Mouse (Mus musculus): ENCODE data around the gene Cd3e. TPM values are rescaled to one million over a fixed set of nuclear protein-coding genes. Genes with fewer than 3 reads are reported as not detected.

Gene Cd3e
- polyA plus RNA-seq, 1 experiment from 2014 or later, result not detected

GRCm38 (mm10) chr9:45008342-45008741 is 1.1 kb downstream of the Cd3e start:
- Histone ChIP-seq H3K9me3 (replicated peaks; ENCODE audit: control insufficient read depth, low read length, poor library complexity, severe bottlenecking) (no peaks in the 10 kb centered on the region), H3K36me3 (ENCODE audit: control insufficient read depth, insufficient read depth, low read length) (no peaks in the 10 kb centered on the region), H3K4me1 (ENCODE audit: control insufficient read depth, insufficient read depth, low read length) (no peaks in the 10 kb centered on the region), H3K4me2 (ENCODE audit: low read length) (no peak overlapping the region), H3K4me3 (ENCODE audit: low read depth, low read length) (no peak overlapping the region), H3K27ac (ENCODE audit: low read length) (no peak overlapping the region), H3K9ac (ENCODE audit: low read depth, low read length) (no peak overlapping the region), H3K27me3 (ENCODE audit: control insufficient read depth, insufficient read depth, low read depth, low read length) (no peaks in the 10 kb centered on the region)
- no peak for ATAC-seq
- WGBS, result 57% methylated on average over 4 of the region's 4 CpGs

DNA sequence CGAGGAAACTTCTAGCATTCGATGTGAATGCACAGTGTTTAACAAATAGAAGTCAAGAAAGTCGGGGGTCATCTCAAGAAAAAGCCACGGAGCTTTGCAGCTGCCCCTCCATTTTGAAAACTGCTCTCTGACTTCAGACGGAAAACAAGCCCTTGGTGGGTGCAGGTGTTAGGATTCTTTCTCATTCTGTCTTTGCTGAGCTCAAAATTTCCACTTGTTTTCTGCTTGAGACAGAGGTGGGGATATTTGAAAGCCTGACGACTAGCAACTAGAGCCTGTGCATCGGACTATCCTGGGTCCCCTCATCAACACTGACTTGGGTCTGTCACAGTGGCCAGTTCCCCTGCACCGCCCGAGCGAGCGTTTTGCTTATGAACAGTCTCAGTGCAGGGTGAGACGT is 2.0 kb downstream of the Cd3e start:
- no peaks in the 10 kb centered on the region for H3K36me3 ChIP-seq (ENCODE audit: control insufficient read depth, insufficient read depth, low read length)
- 78% methylated on average over 12 of the region's 12 CpGs for WGBS
- H3K9ac ChIP-seq (ENCODE audit: low read depth, low read length), result no peak overlapping the region
- H3K4me3 ChIP-seq (ENCODE audit: low read depth, low read length), result no peak overlapping the region
- no peaks in the 10 kb centered on the region for H3K27me3 ChIP-seq (ENCODE audit: control insufficient read depth, insufficient read depth, low read depth, low read length)
- H3K27ac ChIP-seq (ENCODE audit: low read length), result no peak overlapping the region
- H3K4me1 ChIP-seq (ENCODE audit: control insufficient read depth, insufficient read depth, low read length), result no peaks in the 10 kb centered on the region
- ATAC-seq, result no peak
- no peak overlapping the region for H3K4me2 ChIP-seq (ENCODE audit: low read length)
- H3K9me3 ChIP-seq (replicated peaks; ENCODE audit: control insufficient read depth, low read length, poor library complexity, severe bottlenecking), result no peaks in the 10 kb centered on the region

DNA sequence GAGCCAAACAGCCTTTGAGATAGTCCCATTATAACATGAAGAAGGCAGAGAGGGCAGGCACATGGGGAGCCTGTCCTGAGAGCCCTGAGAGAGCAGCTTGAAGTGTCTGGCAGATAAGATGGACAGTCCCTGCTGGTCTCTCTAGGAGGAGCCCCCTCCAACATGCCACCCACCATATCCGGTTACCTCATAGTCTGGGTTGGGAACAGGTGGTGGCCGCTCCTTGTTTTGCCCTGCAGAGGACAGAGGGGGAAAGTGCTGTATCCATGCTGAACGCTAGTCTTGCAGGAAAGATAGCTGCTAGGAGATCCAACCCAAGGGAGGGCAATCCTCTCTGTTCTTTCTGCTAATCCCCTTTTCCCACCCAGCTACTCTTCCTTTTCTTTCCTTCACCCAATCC is 9.2 kb downstream of the Cd3e start:
- H3K27ac ChIP-seq (ENCODE audit: low read length), result no peak overlapping the region
- H3K36me3 ChIP-seq (ENCODE audit: control insufficient read depth, insufficient read depth, low read length), result no peaks in the 10 kb centered on the region
- WGBS, result 61% methylated on average over 3 of the region's 3 CpGs
- H3K4me3 ChIP-seq (ENCODE audit: low read depth, low read length), result no peak overlapping the region
- H3K9me3 ChIP-seq (replicated peaks; ENCODE audit: control insufficient read depth, low read length, poor library complexity, severe bottlenecking), result no peaks in the 10 kb centered on the region
- no peak for ATAC-seq
- no peaks in the 10 kb centered on the region for H3K27me3 ChIP-seq (ENCODE audit: control insufficient read depth, insufficient read depth, low read depth, low read length)
- no peak overlapping the region for H3K9ac ChIP-seq (ENCODE audit: low read depth, low read length)
- H3K4me2 ChIP-seq (ENCODE audit: low read length), result no peak overlapping the region
- no peaks in the 10 kb centered on the region for H3K4me1 ChIP-seq (ENCODE audit: control insufficient read depth, insufficient read depth, low read length)

GRCm38 (mm10) chr9:44999776-45000175 is 9.7 kb downstream of the Cd3e start:
- Histone ChIP-seq H3K9ac (ENCODE audit: low read depth, low read length) (no peak overlapping the region), H3K27ac (ENCODE audit: low read length) (no peak overlapping the region), H3K27me3 (ENCODE audit: control insufficient read depth, insufficient read depth, low read depth, low read length) (no peaks in the 10 kb centered on the region), H3K4me2 (ENCODE audit: low read length) (no peak overlapping the region), H3K36me3 (ENCODE audit: control insufficient read depth, insufficient read depth, low read length) (no peaks in the 10 kb centered on the region), H3K9me3 (replicated peaks; ENCODE audit: control insufficient read depth, low read length, poor library complexity, severe bottlenecking) (no peaks in the 10 kb centered on the region), H3K4me3 (ENCODE audit: low read depth, low read length) (no peak overlapping the region), H3K4me1 (ENCODE audit: control insufficient read depth, insufficient read depth, low read length) (no peaks in the 10 kb centered on the region)
- 78% methylated on average over 5 of the region's 5 CpGs for WGBS
- ATAC-seq, result no peak

GRCm38 (mm10) chr9:44999171-44999570 is 10.3 kb downstream of the Cd3e start:
- H3K4me1 ChIP-seq (ENCODE audit: control insufficient read depth, insufficient read depth, low read length), result no peaks in the 10 kb centered on the region
- no peak overlapping the region for H3K27ac ChIP-seq (ENCODE audit: low read length)
- no peak overlapping the region for H3K4me3 ChIP-seq (ENCODE audit: low read depth, low read length)
- 63% methylated on average over 6 of the region's 6 CpGs for WGBS
- no peak overlapping the region for H3K4me2 ChIP-seq (ENCODE audit: low read length)
- H3K9me3 ChIP-seq (replicated peaks; ENCODE audit: control insufficient read depth, low read length, poor library complexity, severe bottlenecking), result no peaks in the 10 kb centered on the region
- H3K27me3 ChIP-seq (ENCODE audit: control insufficient read depth, insufficient read depth, low read depth, low read length), result no peaks in the 10 kb centered on the region
- no peak overlapping the region for H3K9ac ChIP-seq (ENCODE audit: low read depth, low read length)
- no peaks in the 10 kb centered on the region for H3K36me3 ChIP-seq (ENCODE audit: control insufficient read depth, insufficient read depth, low read length)
- ATAC-seq, result no peak

DNA sequence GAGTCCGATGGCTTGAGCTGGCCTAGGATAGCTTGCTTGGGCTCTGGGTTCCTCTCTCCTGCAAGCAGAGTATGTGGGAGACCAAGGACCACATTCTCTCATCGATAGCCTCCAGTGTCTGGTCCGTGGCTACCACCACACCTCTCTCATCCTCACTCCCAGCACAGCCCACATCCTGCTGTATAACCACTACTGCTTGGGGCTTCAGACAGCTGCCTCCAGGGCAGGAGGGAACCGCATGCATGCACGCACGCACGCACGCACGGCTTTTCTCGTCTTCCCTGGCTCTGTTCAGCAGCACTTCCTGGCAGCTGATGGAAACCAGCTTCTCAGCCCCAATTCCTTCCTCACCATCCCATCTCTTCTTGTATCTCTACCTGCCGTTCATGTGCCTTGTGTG is 11.3 kb downstream of the Cd3e start:
- Histone ChIP-seq H3K36me3 (ENCODE audit: control insufficient read depth, insufficient read depth, low read length) (no peaks in the 10 kb centered on the region), H3K27ac (ENCODE audit: low read length) (no peak overlapping the region), H3K4me2 (ENCODE audit: low read length) (no peak overlapping the region), H3K27me3 (ENCODE audit: control insufficient read depth, insufficient read depth, low read depth, low read length) (no peaks in the 10 kb centered on the region), H3K9me3 (replicated peaks; ENCODE audit: control insufficient read depth, low read length, poor library complexity, severe bottlenecking) (no peaks in the 10 kb centered on the region), H3K9ac (ENCODE audit: low read depth, low read length) (no peak overlapping the region), H3K4me3 (ENCODE audit: low read depth, low read length) (no peak overlapping the region), H3K4me1 (ENCODE audit: control insufficient read depth, insufficient read depth, low read length) (no peaks in the 10 kb centered on the region)
- ATAC-seq, result no peak
- 78% methylated on average over 11 of the region's 11 CpGs for WGBS

DNA sequence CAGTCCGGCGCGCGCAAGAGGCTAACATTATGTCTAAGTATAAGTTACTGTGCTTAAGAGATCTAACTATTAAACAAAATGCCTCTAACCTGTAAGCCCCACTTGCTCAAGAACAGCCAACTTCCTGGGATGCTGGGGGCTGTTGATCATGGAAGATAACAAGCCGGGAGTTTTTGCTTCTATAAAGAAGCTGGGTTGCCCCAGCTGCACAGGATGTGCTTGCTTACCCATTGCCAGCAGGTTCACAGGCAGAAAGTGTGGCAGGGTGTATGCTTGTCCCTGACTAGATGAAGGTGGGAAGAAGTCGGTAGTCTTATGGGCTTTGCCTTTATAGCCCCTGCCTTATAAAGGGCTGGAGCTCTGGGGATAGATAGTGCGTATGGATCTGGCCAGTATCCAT is 12.8 kb downstream of the Cd3e start:
- Histone ChIP-seq H3K27me3 (ENCODE audit: control insufficient read depth, insufficient read depth, low read depth, low read length) (no peaks in the 10 kb centered on the region), H3K27ac (ENCODE audit: low read length) (no peak overlapping the region), H3K4me1 (ENCODE audit: control insufficient read depth, insufficient read depth, low read length) (no peaks in the 10 kb centered on the region), H3K36me3 (ENCODE audit: control insufficient read depth, insufficient read depth, low read length) (no peaks in the 10 kb centered on the region), H3K9me3 (replicated peaks; ENCODE audit: control insufficient read depth, low read length, poor library complexity, severe bottlenecking) (no peaks in the 10 kb centered on the region), H3K9ac (ENCODE audit: low read depth, low read length) (no peak overlapping the region), H3K4me3 (ENCODE audit: low read depth, low read length) (no peak overlapping the region), H3K4me2 (ENCODE audit: low read length) (no peak overlapping the region)
- WGBS, result 96% methylated on average over 7 of the region's 7 CpGs
- no peak for ATAC-seq

GRCm38 (mm10) chr9:44994962-44995361 is 14.5 kb downstream of the Cd3e start:
- Histone ChIP-seq H3K36me3 (ENCODE audit: control insufficient read depth, insufficient read depth, low read length) (no peaks in the 10 kb centered on the region), H3K9me3 (replicated peaks; ENCODE audit: control insufficient read depth, low read length, poor library complexity, severe bottlenecking) (no peaks in the 10 kb centered on the region), H3K4me1 (ENCODE audit: control insufficient read depth, insufficient read depth, low read length) (no peaks in the 10 kb centered on the region), H3K27me3 (ENCODE audit: control insufficient read depth, insufficient read depth, low read depth, low read length) (no peaks in the 10 kb centered on the region), H3K4me2 (ENCODE audit: low read length) (no peak overlapping the region), H3K9ac (ENCODE audit: low read depth, low read length) (no peak overlapping the region), H3K4me3 (ENCODE audit: low read depth, low read length) (no peak overlapping the region), H3K27ac (ENCODE audit: low read length) (no peak overlapping the region)
- ATAC-seq, result no peak
- 85% methylated on average over 4 of the region's 4 CpGs for WGBS

- H3K4me1 ChIP-seq (ENCODE audit: control insufficient read depth, insufficient read depth, low read length), result no peaks in the 10 kb centered on the region
- no peak overlapping the region for H3K4me3 ChIP-seq (ENCODE audit: low read depth, low read length)
- no peak overlapping the region for H3K27ac ChIP-seq (ENCODE audit: low read length)
- no peak overlapping the region for H3K4me2 ChIP-seq (ENCODE audit: low read length)
- no peak for ATAC-seq
- no peaks in the 10 kb centered on the region for H3K9me3 ChIP-seq (replicated peaks; ENCODE audit: control insufficient read depth, low read length, poor library complexity, severe bottlenecking)
- H3K9ac ChIP-seq (ENCODE audit: low read depth, low read length), result no peak overlapping the region
- no peaks in the 10 kb centered on the region for H3K36me3 ChIP-seq (ENCODE audit: control insufficient read depth, insufficient read depth, low read length)
- 94% methylated on average over 2 of the region's 2 CpGs for WGBS
- no peaks in the 10 kb centered on the region for H3K27me3 ChIP-seq (ENCODE audit: control insufficient read depth, insufficient read depth, low read depth, low read length)
Measured at GRCm38 (mm10) chr9:44993268-44993667, 16.2 kb downstream of the Cd3e start.

- Histone ChIP-seq H3K27me3 (ENCODE audit: control insufficient read depth, insufficient read depth, low read depth, low read length) (no peaks in the 10 kb centered on the region), H3K4me3 (ENCODE audit: low read depth, low read length) (no peak overlapping the region), H3K9ac (ENCODE audit: low read depth, low read length) (no peak overlapping the region), H3K4me1 (ENCODE audit: control insufficient read depth, insufficient read depth, low read length) (no peaks in the 10 kb centered on the region), H3K4me2 (ENCODE audit: low read length) (no peak overlapping the region), H3K27ac (ENCODE audit: low read length) (no peak overlapping the region), H3K9me3 (replicated peaks; ENCODE audit: control insufficient read depth, low read length, poor library complexity, severe bottlenecking) (no peaks in the 10 kb centered on the region), H3K36me3 (ENCODE audit: control insufficient read depth, insufficient read depth, low read length) (no peaks in the 10 kb centered on the region)
- no peak for ATAC-seq
Measured at GRCm38 (mm10) chr9:44992271-44992670, 17.2 kb downstream of the Cd3e start.
